Mouse (Mus musculus): ENCODE measurements at regions not wholly inside any gene's neighbourhood (a gene's known extent, or its start where the extent isn't known, plus 50 kb on each side); places are given as distances from the start of the nearest gene placed in this dataset.
A peak's percentile ranks its signal among the peaks of the same experiment; 100 is the strongest.
"Not testable (repeated sequence)": the region's sequence is repeated elsewhere in the genome, so short reads cannot be mapped to it uniquely, and the experiment has no call there.

DNA sequence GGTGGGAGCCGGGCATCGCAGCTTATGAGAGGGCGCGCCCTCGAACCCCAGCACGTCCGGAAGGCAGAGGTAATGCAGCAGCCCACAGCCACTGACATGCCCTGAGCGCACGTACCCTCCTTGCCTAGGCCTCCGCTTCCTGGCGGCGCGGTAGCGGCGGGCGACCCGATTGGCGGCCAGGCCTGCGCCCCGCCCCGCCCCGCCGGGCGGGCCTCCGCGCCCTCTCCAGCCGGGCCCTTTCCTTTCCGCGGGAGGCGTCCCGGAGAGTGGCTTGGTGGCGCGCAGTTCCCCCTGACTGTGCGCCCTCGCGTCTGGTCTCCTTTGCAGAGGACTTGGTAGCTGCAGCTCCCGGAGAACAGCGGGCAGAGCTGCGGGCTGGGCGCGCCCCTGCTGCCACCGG lies 461.1 kb downstream of the Gm21863 start:
- not testable (repeated sequence) for H3K36me3 ChIP-seq; H3K4me1 ChIP-seq; H3K27me3 ChIP-seq (ENCODE audit: low read depth, poor library complexity, severe bottlenecking); H3K9me3 ChIP-seq (replicated peaks)
- H3K4me3 ChIP-seq = peak overlapping the region; percentile 42
- WGBS = 2% methylated on average over 39 of the region's 42 CpGs
- H3K27ac ChIP-seq = peak overlapping the region; percentile 56; the same call in 1 of the 2 replicates
- peak; percentile 29 for DNase-seq (ENCODE audit: low spot score)

DNA sequence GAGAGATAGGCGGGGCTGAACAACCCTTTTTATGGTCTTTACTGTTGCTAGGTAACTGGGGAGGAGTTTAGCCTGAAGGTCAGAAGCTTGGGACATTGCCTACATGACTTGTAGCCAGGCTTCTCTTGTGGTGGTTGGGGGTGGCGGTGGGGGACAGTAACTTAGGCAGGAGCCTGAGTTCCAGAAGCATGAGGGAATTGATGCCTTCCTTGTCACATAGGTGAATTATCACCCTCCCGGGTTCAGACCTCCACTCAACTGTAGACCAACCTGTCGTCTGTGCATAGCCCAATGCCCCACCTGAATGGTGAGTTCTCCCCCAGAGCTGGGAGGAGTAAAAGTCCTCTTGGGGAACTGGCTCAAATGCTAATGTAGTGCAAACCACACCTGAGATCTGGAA lies 472.1 kb downstream of the Gm21863 start:
- WGBS = 97% methylated on average over 3 of the region's 4 CpGs
- not testable (repeated sequence) for H3K27me3 ChIP-seq (ENCODE audit: low read depth, poor library complexity, severe bottlenecking)

DNA sequence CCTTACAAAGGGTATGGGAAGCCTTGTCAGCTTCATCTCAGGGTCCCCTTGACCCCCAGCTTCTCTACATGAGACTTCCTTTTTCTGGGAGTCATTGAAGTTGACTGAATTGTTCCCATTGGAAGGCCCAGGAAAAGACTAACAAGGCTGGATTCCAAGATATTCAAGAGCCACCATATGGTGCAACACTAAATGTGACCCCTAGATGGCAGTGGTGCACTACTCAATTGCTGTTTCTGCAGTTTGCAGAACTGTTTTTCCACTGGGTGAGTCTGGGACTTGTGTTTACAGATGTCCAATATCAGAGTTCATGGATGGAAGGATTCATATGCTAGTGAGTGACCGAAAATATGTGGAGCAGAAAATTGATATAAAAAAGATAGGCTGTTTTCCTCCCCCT lies 510.3 kb downstream of the Gm21863 start:
- not testable (repeated sequence) for H3K4me1 ChIP-seq; H3K9me3 ChIP-seq (replicated peaks); H3K4me3 ChIP-seq; H3K27me3 ChIP-seq (ENCODE audit: low read depth, poor library complexity, severe bottlenecking); H3K27ac ChIP-seq; H3K36me3 ChIP-seq
- 61% methylated on average over 1 of the region's 1 CpGs for WGBS
- DNase-seq (ENCODE audit: low spot score) = peak; percentile 22

More for the DNA sequence above, 472.1 kb downstream of the Gm21863 start:
- H3K36me3 ChIP-seq; H3K9me3 ChIP-seq (replicated peaks); H3K4me3 ChIP-seq; DNase-seq (ENCODE audit: low spot score); H3K4me1 ChIP-seq; H3K27ac ChIP-seq: not testable (repeated sequence)

Measured in limb, embryonic 10.5 days (tissue).